Mouse (Mus musculus) gonadal fat pad, adult 2 months (tissue): Measurements from ENCODE around the gene Lrrc72. TPM values are rescaled to one million over a fixed set of nuclear protein-coding genes. Genes with fewer than 3 reads are reported as not detected.

Source experiments
- DNase-seq: peaks from one replicate; pipeline ENCODE4 v3.0.0-alpha.2; 2012; ENCODE audit warnings: low read depth
- polyA plus RNA-seq: library from polyadenylated mRNA; depleted of rRNA; stranded (reverse); fragments of >200 nt; gene quantifications from 2 replicates; pipeline ENCODE4 v1.2.3, GENCODE M21; 2012; rRNA removed

Gene Lrrc72
- polyA plus RNA-seq, 1 experiment: not detected

DNA sequence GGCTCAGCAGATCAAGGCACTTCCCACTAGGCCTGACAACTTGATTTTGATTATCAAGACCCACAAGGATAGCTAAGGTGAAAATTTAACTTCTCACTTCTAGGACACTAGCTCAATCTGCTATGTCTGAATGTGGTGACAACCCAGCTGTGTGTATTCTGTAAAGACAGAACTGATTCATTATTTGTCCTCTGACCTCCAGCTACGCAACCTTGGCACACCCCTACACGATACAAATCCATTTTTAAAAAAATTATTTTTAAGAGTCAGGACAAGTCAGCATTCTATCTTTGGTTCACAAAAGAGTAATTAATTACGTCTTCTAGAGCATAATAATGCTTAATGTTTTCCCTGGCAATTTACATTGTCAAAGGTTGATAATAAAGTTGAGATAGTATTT, 63.6 kb downstream of the Lrrc72 start:
- no peak for DNase-seq

DNA sequence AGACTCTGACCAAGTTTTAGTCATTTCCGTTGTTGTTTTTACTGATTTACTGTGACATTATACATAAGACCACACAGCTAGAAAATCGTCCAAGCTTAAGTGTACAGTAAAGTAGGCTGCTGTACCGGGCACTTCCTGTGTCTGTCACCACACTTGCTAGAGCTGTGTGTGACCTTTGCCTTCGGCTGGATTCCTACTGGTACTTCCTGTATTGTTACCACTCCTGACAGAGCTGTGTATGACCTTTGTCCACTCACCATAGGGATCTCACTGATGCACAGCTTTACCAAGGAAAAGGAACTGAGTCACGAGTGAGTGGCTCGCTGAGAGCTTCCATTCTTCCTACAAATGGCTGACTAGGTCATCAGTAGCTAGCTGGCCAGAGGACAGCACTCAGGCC, 66.1 kb downstream of the Lrrc72 start:
- DNase-seq: no peak

GRCm38 (mm10) chr12:36182570-36182969, 70.6 kb downstream of the Lrrc72 start:
- no peak for DNase-seq

GRCm38 (mm10) chr12:36177227-36177626, 76.0 kb downstream of the Lrrc72 start:
- no peak for DNase-seq

GRCm38 (mm10) chr12:36165299-36165698, 87.9 kb downstream of the Lrrc72 start:
- DNase-seq: no peak

GRCm38 (mm10) chr12:36164126-36164791, 88.9 kb downstream of the Lrrc72 start:
- no peak for DNase-seq

Other genes with a start within 250 kb of the Lrrc72 start
- 60.8 and 108 TPM in 2 replicates for gene Tspan13, start 210.9 kb downstream of the Lrrc72 start, polyA plus RNA-seq
- gene Ankmy2, start 96.3 kb downstream of the Lrrc72 start, polyA plus RNA-seq: 13.6 and 16.4 TPM in 2 replicates
- 12.5 and 13.0 TPM in 2 replicates for gene Bzw2, start 95.3 kb downstream of the Lrrc72 start, polyA plus RNA-seq
- gene Sostdc1, start 60.7 kb upstream of the Lrrc72 start, polyA plus RNA-seq: 0.23 and 0.66 TPM in 2 replicates
- gene Ispd, start 128.1 kb upstream of the Lrrc72 start, polyA plus RNA-seq: 2.0 and 2.1 TPM in 2 replicates
- 2.7 and 5.0 TPM in 2 replicates for gene D630036H23Rik, start 128.8 kb upstream of the Lrrc72 start, polyA plus RNA-seq